Mouse (Mus musculus): ENCODE measurements around the gene Ift80. TPM values are rescaled to one million over a fixed set of nuclear protein-coding genes. Genes with fewer than 3 reads are reported as not detected.
"Not testable (repeated sequence)": the region's sequence is repeated elsewhere in the genome, so short reads cannot be mapped to it uniquely, and the experiment has no call there.

Gene Ift80
- total RNA-seq (2021) (10 to 100 TPM; 21.1 to 31.4 TPM), polyA plus RNA-seq (2012; rRNA removed) (0.64 and 0.88 TPM in 2 replicates)
- long read RNA-seq, full-length matches to known transcripts: 8 of 12 reads
- long read RNA-seq, partial matches to known transcripts: 1 of 12 reads
- long read RNA-seq, other reads (novel, unspliced or antisense): 3 of 12 reads

- DNase-seq: peak; percentile 96
These were observed at the start of gene Ift80, which contains the start of gene Smc4 for GRCm38 (mm10) chr3:69004437-69005337. Gene Ift80, minus strand, starts transcription at chr3:69004570. Gene Smc4, plus strand, starts transcription at chr3:69004738.

- DNase-seq: no peak
These were observed 47.5 kb upstream of the Ift80 start for GRCm38 (mm10) chr3:69051894-69052293.

- DNase-seq: no peak
These were observed 44.6 kb upstream of the Ift80 start for GRCm38 (mm10) chr3:69049011-69049410.

- no peak for DNase-seq
These were observed 43.3 kb upstream of the Ift80 start for GRCm38 (mm10) chr3:69047684-69048083.

GRCm38 (mm10) chr3:69046509-69046908 is 42.1 kb upstream of the Ift80 start:
- DNase-seq: no peak

GRCm38 (mm10) chr3:69045750-69046149 is 41.4 kb upstream of the Ift80 start:
- DNase-seq: no peak

GRCm38 (mm10) chr3:69045400-69045703 is 41.0 kb upstream of the Ift80 start:
- no peak for DNase-seq

- peak; percentile 95 for DNase-seq
These were observed 40.5 kb upstream of the Ift80 start, which contains the start of gene Trim59 for GRCm38 (mm10) chr3:69044645-69045399. Gene Trim59, minus strand, starts transcription at chr3:69044755.

- no peak for DNase-seq
These were observed 39.8 kb upstream of the Ift80 start for GRCm38 (mm10) chr3:69044167-69044591.

- DNase-seq: no peak
These were observed 36.9 kb upstream of the Ift80 start for GRCm38 (mm10) chr3:69041298-69041697.

GRCm38 (mm10) chr3:69040105-69040504 is 35.7 kb upstream of the Ift80 start:
- DNase-seq: no peak

GRCm38 (mm10) chr3:69026133-69026783 is 21.9 kb upstream of the Ift80 start:
- DNase-seq: no peak

- no peak for DNase-seq
These were observed 16.4 kb upstream of the Ift80 start for GRCm38 (mm10) chr3:69020764-69021163.

- no peak for DNase-seq
These were observed 15.9 kb upstream of the Ift80 start for GRCm38 (mm10) chr3:69020285-69020684.

- not testable (repeated sequence) for DNase-seq
These were observed 14.3 kb upstream of the Ift80 start for GRCm38 (mm10) chr3:69018635-69019034.

GRCm38 (mm10) chr3:69017181-69017580 is 12.8 kb upstream of the Ift80 start:
- DNase-seq: no peak

GRCm38 (mm10) chr3:69008873-69009272 is 4.5 kb upstream of the Ift80 start:
- DNase-seq: no peak

- DNase-seq: peak; percentile 55
These were observed 1.9 kb upstream of the Ift80 start for GRCm38 (mm10) chr3:69006246-69006760.

GRCm38 (mm10) chr3:69005338-69006245 is 1.2 kb upstream of the Ift80 start:
- DNase-seq: peak; percentile 82

- peak; percentile 9 for DNase-seq
These were observed 324 bp downstream of the Ift80 start for GRCm38 (mm10) chr3:69004055-69004436.

GRCm38 (mm10) chr3:69002781-69003180 is 1.6 kb downstream of the Ift80 start:
- no peak for DNase-seq

Data from adrenal gland, adult 2 months (tissue).